Mouse (Mus musculus) mesoderm, embryonic 11.5 days (tissue): ENCODE data around the gene Erc1.
A peak's percentile ranks its signal among the peaks of the same experiment; 100 is the strongest.

Experiments
- DNase-seq: peaks from one replicate; pipeline ENCODE4 v3.0.0-alpha.2; 2012; ENCODE audit warnings: low read depth, low spot score

Erc1 gene

DNA sequence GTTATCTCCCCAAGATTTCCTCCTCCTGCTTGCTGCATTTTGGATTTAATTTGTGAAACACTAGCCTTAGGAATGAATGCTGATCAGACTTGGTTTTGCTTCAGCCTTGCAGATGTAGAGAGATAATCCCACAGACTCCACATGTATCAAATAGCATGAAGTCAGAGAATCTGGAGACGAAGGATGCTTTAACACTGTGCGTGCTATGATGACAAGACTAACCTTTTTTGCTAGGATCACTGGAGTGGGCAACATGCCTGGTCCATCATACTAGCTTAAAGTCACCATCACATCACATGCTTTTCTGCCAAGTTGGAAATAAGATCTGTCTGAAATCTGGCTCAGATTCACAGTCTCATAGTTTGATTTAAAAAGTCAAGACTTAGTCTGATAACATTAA, 260.1 kb downstream of the Erc1 start:
- DNase-seq, result no peak

DNA sequence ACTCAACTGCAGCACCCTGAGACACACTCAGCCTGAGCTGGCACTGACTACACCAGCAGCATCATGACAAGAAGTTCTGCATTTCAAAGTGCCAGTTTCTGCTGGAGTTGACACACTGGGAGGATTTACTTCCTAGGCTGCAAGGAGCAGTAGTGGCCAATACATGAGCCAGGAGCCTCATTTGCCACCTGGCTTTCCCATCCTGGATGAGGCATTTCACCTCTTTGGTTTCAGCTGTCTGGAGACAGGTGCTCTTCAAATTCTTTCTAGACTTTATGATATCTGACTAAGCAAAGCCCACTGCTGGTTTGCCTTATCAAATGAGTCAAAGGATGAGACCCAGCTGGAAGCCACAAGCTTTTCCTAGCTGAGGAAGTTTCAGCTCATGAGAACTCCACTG, 260.5 kb downstream of the Erc1 start:
- DNase-seq, result no peak

DNA sequence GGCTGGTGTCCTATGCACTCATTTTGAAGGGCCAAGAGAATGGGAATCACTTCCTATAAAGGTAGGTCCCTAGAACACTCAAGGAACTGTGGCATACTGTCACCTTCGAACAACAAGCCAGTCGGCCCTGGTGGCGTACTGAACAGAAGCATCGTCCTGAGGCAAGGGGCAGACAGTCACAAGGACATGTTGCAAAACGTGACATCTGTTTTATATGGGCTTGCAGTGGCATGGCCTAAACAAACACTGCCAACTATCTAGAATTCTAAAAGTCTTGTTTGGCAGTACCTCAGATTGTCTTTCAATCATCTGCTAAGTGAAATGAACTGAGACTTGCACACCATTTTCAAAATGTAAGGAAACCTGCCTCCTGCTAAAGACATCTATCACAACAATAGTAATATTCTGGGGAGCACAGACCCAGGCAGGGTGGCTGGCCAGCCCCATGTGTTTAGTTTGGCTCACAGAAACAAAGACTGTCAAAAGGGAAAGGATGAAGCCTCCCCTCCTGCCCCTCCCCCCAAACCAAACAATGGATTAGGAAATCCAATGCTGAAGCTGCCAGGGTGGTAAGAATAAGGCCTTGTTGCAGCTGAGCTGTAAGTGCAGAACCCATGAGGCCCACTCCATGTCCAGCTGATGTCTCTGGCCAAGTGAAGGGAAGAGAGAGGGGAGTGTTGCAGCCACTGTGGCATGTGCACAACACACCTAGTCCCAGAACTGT, 262.2 kb downstream of the Erc1 start:
- peak; percentile 29 for DNase-seq

DNA sequence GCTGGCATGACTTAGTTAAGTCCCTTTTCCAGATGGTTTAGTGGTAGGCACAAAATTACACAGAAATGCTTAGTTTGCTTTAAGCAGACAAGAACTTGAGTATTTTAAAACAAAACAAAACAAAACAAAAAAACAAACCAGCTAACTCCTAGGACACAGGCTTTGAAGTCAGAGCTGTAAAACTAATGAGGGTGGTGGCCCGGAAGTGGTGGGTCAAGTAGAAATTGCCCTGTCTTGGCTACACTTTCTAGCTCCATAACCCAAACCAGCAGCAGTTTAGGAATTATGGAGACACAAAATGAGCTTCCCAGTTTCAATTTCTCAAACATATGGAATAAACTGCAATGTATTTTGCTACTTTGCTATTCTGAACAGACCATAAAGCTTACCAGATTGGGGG, 263.9 kb downstream of the Erc1 start:
- no peak for DNase-seq

DNA sequence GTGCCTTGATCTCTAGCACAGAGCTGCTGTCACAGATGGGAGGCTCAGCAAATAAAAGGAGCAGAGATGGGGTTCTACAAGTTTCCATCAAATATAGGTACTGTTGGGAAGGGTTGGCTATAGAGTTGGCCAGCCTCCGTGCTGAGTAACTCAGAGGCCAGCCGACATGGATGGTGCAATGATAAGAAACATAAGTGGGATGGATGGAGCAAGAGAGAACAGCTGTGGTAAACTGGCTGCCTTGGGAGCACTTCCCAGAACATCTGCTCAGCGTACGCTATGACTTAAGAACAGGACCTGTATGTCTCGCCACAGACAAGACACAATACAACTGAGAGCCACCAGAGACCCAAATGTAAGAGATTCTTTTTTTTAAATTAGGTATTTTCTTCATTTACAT, 264.8 kb downstream of the Erc1 start:
- no peak for DNase-seq

DNA sequence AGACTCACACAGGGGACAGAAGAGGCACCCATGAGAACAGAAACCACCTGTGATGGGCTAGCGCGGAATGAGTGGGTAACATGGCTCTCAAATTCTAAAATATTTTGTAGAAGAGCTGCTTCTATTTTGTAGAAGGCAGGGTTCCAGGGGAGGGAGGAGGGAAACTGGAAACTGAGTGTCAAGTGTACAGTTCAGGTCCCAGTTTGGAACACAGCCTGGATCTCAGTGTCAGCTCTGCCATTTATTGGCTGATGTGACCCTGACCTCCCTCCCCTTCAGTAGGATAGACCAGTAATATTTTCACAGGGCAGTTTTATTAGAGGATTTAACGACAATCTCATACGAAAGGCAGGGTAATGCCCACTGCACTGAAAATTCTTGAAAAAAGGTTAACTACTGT, 271.3 kb downstream of the Erc1 start:
- DNase-seq, result no peak

DNA sequence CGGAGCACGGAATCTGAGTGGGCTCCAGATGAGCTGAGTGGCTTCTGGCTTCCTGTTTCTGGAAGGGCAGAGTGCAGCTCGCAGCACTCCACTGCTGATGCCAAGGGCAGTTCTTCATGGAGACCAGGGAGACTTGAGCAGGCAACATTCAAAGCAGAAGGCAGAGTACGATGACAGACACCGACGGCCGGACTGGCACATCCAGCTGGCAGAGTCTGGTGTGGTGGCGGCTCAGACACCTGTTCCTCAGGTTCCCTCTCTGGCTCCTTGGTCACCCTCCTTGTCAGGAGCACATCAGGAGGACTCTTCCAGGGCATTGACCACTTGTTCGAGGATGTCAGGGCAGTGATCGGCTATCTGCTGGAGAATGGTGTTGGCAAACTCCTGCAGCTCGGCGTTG, 272.6 kb downstream of the Erc1 start:
- no peak for DNase-seq

DNA sequence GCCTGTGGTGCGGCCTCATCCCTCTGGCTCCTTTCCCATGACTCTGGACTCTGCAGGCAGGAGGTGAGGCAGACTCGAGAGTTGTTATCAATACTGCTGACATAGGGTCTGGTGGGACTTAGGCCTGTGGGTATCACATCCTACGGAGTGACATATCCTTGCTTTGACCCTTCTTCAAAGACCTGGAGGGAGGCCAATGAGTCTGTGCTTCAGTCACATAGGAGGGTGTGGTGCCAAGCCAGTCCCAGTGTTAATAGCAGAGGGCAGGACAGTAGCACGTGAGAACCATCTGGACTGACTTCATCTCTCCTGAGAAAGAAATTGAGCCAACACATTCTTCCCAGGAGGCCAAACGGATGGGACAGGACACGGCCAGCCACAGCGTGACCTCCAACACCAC, 275.7 kb downstream of the Erc1 start:
- DNase-seq, result no peak

DNA sequence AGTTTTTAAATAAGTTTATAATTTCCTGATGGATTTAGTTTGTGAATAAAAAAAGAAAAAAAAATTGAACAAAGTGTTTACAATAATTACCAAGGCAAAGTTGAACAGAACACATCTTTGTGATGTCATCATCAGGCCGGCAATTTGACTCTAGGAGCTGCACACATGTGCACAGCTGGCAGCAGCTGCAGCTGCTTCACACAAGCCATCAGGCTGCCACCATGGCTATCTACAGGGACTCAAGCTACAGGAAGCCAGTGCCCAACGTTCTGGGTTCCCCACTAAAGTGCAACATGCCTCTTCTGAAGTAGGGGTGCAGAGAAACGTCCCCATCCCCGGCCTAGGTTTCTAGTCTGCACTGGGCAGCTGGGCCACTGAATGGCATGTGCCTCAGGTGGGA, 277.2 kb downstream of the Erc1 start:
- DNase-seq, result no peak

DNA sequence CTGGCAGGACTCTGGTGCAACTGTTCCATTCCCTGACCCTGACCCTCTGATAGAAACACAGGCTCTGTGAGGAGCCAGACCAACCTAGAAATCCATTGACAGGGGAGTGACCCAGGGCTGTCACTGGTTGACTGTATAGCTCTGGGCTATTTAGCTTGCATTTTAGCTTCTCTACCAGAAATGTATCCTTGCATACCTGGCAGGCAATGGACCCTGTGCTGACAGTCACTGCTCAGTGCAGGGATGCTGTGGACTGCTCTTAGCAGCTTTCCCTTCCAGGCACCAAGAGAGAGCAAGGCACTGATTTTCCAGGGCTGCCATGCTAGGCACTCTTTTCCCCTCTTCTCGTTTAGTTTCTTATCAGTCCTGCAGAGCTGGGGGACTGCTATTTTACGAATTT, 279.6 kb downstream of the Erc1 start:
- DNase-seq, result no peak

DNA sequence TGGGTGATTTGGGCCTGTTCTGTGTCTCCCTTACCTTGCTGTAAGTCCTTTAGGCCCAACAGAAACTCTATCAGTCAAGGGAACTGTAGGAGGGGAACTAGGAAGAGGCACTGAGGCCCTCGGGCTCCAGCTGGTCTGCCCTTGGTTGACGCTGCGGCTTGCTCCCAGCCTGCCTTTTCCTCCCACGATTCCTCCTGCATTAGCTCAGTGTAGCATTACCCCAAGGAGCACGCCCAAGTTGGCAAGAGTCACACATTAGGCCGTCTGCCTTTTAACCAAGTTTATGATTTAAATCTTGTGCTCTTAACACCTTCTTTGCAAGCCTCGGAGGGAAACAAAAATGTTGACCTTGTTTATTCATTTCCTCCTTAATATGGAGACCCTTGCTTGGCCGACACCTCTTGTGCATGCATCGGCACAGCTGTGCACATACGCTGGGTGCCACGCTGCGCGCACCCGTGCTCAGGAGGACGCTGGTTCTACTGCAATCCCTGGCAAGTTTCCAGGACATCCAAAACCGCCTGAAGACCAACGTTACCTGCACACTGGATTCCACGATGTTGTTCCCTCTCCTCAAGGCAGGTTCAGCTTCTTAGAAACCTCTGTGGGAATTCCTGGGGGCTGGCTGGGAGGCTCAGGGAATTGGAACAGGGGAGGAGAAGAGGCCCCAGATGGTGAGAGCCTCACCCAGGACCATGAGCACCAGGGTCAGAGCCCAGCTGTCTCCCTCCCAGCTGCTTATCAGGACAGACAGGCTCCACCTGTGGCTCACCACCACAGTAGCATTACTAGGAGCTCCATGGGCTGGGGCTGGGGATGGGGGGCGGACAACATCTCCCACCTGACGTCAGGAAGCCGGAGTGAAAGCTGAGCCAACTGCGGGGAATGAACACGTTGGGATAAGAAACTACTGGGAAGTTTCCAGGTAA, 282.3 kb downstream of the Erc1 start:
- DNase-seq, result no peak

DNA sequence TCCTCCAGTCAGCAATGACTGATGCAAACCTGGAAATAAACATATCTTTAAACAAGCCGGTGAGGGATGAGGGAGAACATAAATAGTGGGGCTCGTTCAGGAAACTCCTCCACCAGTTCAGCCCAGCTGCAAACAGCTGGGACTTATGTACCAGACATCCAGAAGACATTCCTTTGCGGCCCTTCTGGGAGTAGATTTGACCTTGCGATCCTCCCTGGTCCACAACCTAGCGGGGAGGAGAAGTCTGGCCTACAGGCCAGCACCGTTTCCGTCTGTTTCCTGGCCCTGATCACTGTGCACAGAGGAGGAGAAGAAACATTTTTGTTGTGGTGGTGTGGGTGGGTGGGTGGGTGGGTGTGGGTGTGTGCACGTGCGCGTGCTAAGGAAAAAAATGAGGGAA, 285.4 kb downstream of the Erc1 start:
- peak; percentile 39 for DNase-seq

DNA sequence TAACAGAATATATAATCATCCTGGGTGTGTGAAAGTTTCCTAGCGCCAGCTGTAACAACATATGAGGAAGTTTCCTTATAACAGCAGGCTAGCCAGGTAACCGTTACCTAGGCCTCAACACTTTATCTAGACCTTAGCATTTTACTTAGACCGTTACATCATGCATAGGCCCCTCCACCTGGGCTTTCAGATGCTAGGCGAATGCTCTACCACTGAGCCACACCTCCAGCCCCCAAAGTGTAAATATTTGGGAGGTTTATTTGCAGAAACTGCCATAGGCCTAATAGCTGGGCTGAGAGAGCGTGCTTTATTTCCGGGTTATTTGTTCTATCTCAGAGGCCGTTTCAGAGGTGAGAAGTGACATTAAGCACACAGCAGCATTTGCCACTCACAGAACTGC, 289.1 kb downstream of the Erc1 start:
- DNase-seq, result no peak

DNA sequence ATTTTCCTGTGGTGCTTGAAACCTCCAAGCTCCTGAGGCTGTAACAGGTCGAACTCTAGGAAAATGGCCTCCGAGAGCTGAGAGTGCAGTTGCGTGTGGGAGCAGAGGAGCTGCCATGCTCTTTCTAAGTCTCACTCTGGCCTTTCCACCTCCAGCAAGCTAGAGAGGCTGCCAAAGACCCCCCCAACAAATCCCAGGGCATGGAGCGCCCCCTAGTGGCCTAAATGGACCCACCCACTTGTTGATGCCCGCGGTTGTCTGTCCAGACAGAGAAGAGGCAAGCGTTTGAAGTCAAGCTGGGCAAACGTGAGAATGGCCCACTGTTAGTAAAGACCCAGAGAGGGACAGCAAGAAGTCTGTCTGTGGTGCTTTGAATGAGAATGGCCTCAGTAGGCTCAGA, 293.5 kb downstream of the Erc1 start:
- DNase-seq, result no peak

DNA sequence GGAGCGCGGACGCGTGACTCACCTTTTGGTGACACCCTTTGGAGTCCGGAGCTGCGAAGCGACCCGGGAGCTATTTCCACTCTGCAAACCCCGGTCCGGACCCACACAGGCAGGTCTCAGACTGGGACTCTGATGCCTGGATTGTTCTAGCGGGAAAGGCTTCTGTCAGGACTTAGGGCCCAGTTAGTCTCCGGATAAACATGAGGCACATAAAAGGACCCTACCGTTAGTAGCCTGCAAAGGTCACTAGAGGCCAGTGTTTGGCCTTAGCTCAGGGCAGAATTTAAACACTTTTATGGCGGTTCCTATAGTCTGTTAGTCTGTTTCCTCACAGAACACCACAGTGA, 303.5 kb downstream of the Erc1 start:
- DNase-seq, result peak; percentile 45

DNA sequence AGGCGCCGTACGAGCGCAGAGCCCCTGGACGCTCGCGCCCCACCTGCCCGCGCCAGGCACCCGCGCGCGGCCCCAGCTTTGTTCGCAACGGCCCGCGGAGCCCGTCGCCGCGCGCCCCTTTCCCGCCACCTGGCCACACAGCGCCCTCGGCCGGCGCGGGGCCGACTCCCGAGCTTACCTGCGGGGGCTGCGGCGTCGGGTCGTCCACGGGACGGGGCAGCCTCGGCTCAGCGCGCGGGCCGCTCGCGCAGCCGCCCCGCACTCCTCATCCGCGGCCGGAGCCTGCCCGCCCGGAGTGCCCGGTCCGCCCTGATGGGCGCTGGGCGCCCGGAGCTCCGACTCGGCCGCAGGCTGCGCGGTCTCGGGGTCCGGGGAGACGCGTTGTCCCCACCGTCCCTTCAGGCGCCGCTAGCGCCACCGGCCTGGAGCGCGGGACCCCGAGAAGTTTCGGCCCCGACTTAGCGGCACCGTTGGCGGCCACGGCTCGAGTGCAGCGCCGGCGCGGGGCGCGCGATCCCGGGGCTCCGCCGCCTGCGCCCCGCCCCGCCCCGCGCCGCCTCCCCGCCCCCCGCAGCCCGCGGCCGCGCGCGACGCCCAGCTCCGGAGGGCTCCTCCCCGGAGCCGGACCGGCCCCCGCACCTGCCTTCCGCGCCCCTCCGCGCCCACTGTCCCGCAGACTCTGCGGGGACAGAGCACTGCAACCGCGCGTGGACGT, 304.0 kb downstream of the Erc1 start, which contains the start of gene Wnt5b:
Gene Wnt5b (minus strand): TSS at position 545 of the 715 bp plus-strand sequence.
- no peak for DNase-seq

DNA sequence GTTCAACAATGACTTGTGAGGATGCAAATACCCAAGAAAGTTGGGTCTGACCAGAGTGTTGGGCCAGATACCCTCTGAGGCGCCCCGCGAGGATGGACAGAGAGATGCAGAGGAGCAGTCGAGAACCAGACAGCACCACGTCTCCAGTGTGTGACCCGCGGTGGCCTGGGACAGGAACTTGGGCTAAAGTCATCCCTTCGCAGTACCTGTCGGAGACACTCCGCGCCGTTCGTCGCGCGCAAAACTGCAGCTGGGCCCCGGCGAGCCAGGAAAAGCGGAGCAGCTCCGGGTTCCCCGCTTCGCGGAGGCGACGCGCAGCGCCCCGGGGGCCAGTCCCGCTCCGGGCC, 304.5 kb downstream of the Erc1 start:
- DNase-seq, result peak; percentile 34

DNA sequence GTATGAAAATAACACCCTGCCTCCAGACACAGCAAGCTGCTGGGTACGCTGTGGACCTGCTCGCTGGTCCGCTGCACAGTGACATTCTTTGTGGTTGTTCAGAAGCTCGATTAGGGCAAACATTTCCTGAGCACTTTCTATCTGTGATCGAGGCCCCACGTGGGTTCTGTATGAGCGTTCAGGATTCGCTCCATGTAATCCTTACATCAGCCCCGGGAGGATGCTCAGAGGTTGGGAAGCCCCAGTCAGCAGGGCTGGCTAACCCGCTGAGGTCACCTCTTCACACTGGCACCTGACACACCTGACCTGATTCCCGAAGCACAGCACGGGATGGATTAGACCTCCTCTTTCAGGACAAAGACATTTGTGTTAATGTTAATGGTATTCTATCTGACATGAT, 312.1 kb downstream of the Erc1 start:
- no peak for DNase-seq

DNA sequence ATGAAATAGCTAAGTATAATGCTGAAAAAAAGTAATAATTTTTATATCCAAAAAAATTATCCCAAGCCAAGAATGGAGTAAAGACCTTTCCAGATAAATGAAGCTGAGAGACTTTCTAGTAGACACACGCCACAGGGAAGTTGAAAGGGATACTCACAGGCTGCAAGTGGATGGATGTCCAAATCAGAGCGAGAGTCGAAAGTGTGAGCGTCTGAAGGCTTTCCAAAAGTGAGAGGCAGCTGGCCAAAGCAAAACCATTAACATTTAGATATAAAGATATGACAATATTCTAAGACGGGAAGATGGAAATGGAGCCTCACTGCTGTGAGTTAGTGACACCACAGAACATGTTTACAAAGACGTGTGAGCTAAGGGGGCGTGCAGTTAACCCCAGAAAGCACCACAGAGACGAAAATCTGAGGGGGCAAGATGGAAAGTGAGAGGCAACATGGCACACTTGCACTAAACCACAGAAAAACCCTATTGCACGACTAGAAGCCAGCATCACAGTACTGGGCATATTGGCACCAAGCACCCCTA, 314.7 kb downstream of the Erc1 start:
- no peak for DNase-seq

DNA sequence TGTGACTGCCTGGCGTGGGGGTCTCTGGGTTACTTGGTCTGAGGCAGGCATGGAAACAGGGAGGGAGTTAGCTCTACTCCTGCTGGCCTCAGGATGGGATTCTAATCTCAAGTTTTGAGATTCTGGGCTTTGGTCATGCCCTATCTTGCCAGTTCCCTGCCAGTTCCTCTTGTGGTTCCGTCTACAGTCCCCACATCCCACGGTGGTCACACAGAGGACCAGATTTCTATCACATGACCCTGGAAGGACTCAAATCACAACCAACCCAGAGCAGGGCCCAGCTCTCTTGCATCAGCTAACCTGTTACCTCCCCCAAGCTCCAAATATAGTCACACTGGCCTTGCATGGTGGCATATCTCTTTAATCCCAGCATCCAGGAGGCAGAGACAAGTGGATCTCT, 318.3 kb downstream of the Erc1 start:
- no peak for DNase-seq

DNA sequence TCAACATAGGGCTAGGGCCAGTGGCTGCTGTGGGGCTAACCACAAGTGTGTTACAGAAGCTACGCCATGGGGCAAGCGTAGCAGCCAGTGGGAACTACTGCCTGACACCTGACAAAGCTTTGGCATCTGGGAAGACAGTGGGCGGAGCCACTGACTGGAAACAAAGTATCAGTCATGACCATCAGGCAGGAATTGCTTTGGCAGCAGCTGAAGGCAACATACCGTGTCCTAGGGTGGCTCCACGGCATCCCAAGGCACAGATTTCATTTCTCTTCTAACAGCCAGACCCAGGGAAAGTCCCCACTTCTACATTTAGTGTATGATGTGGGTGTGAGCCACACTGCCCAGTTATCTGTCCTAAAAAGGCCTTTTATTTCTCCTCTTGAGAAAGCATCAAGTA, 321.5 kb downstream of the Erc1 start:
- no peak for DNase-seq

DNA sequence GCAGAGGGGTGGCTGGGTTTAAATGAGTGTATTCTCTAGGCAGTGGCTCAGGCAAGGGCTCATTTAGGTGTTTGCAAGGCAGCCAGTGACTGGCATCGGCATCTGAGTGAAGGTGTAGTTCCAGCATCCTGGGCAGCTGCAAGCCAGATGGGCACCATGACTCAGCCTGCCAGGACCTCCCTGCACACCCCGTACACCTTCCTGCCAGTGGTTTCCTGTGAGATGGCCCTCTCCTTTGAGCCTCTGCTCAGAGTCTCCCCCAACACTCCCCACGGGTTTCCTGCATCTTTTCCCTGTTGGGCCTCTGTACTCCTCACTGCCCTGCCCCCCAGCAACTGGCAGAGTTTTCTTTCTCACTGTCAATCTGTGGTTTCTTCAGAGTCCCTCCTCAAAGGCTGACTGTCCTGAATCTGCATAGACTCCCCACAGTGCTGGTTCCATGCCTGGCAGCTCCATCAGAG, 326.0 kb downstream of the Erc1 start:
- no peak for DNase-seq
